Mouse (Mus musculus) ES-Bruce4 (cell line): Measurements from ENCODE around the gene Thrsp. TPM values are rescaled to one million over a fixed set of nuclear protein-coding genes. Genes with fewer than 3 reads are reported as not detected.
"Not testable (repeated sequence)": the region's sequence is repeated elsewhere in the genome, so short reads cannot be mapped to it uniquely, and the experiment has no call there.

ENCODE experiments used
- H3K27ac ChIP-seq: 2 replicates; pipeline ENCODE4 v1.5.1; 2012; ENCODE audit warnings: low read length, inconsistent platforms; ENCODE audit not compliant: insufficient read depth
- H3K27me3 ChIP-seq: 2 replicates; pipeline ENCODE4 v1.6.1; 2012; ENCODE audit warnings: mild to moderate bottlenecking, low read length, inconsistent platforms; ENCODE audit not compliant: control insufficient read depth, poor library complexity, insufficient read depth, severe bottlenecking
- H3K36me3 ChIP-seq: 2 replicates; pipeline ENCODE4 v1.6.1; 2012; ENCODE audit warnings: inconsistent platforms, mild to moderate bottlenecking, low read length, moderate library complexity; ENCODE audit not compliant: control insufficient read depth, poor library complexity, insufficient read depth, severe bottlenecking
- H3K4me1 ChIP-seq: one replicate; pipeline ENCODE4 v1.8.1; 2011; ENCODE audit warnings: low read length; ENCODE audit not compliant: control insufficient read depth, insufficient read depth
- H3K4me3 ChIP-seq: 2 replicates; pipeline ENCODE4 v1.5.1; 2011; ENCODE audit warnings: low read depth, mild to moderate bottlenecking, low read length
- H3K9ac ChIP-seq: 2 replicates; pipeline ENCODE4 v1.6.1; 2012; ENCODE audit warnings: low read depth, mild to moderate bottlenecking, inconsistent platforms; ENCODE audit not compliant: poor library complexity, severe bottlenecking
- H3K9me3 ChIP-seq: replicated peaks from 2 replicates; pipeline ENCODE4 v1.6.1; 2012; ENCODE audit warnings: mild to moderate bottlenecking, low read length, inconsistent platforms; ENCODE audit not compliant: control insufficient read depth, poor library complexity, insufficient read depth, severe bottlenecking
- CTCF ChIP-seq: IDR thresholded peaks from one replicate; pipeline ENCODE4 v1.8.1; 2011; ENCODE audit warnings: low read depth, low read length
- EP300 ChIP-seq: IDR thresholded peaks from 2 replicates; pipeline ENCODE4 v1.6.1; 2011; ENCODE audit warnings: low read depth, low read length; ENCODE audit not compliant: insufficient read depth
- POLR2A ChIP-seq: IDR thresholded peaks from one replicate; pipeline ENCODE4 v1.8.1; 2011; ENCODE audit warnings: low read length; ENCODE audit not compliant: insufficient read depth
- polyA plus RNA-seq: library from polyadenylated mRNA; stranded (reverse); fragments of >200 nt; gene quantifications from 2 replicates; pipeline ENCODE4 v1.2.4, GENCODE M21; 2011; ENCODE audit warnings: low read depth; ENCODE audit not compliant: missing spikeins, insufficient read depth, insufficient read length

Gene Thrsp
- polyA plus RNA-seq, 1 experiment = not detected

- Histone ChIP-seq H3K4me3 (no peak overlapping the region), H3K27ac (no peak overlapping the region), H3K9ac (no peak overlapping the region), H3K4me1 (no peaks in the 10 kb centered on the region), H3K9me3 (no peaks in the 10 kb centered on the region), H3K27me3 (no peaks in the 10 kb centered on the region), H3K36me3 (no peaks in the 10 kb centered on the region)
- no peak for TF ChIP-seq EP300
Observed at GRCm38 (mm10) chr7:97447050-97447531, 29.6 kb upstream of the Thrsp start.

GRCm38 (mm10) chr7:97446171-97446925, 28.8 kb upstream of the Thrsp start:
- Histone ChIP-seq H3K4me3 (no peak overlapping the region), H3K9ac (no peak overlapping the region), H3K27ac (no peak overlapping the region)

GRCm38 (mm10) chr7:97438986-97439385, 21.5 kb upstream of the Thrsp start:
- H3K4me3 ChIP-seq = no peak overlapping the region
- H3K9ac ChIP-seq = no peak overlapping the region
- H3K27ac ChIP-seq = no peak overlapping the region
- H3K36me3 ChIP-seq = no peaks in the 10 kb centered on the region
- no peaks in the 10 kb centered on the region for H3K4me1 ChIP-seq
- H3K9me3 ChIP-seq = peaks cover 4% of the 10 kb centered on the region; the same call in 1 of the 2 replicates
- H3K27me3 ChIP-seq = no peaks in the 10 kb centered on the region
- TF ChIP-seq POLR2A (no peak), EP300 (no peak), CTCF (no peak)

More at GRCm38 (mm10) chr7:97446171-97446925, 28.8 kb upstream of the Thrsp start:
- Histone ChIP-seq H3K9me3 (peaks cover 2% of the 10 kb centered on the region; the same call in 1 of the 2 replicates), H3K36me3 (no peaks in the 10 kb centered on the region), H3K27me3 (no peaks in the 10 kb centered on the region), H3K4me1 (no peaks in the 10 kb centered on the region)
- TF ChIP-seq EP300 (no peak), CTCF (no peak), POLR2A (no peak)

GRCm38 (mm10) chr7:97434517-97434916, 17.0 kb upstream of the Thrsp start:
- no peaks in the 10 kb centered on the region for H3K4me1 ChIP-seq
- no peaks in the 10 kb centered on the region for H3K9me3 ChIP-seq
- H3K27me3 ChIP-seq = no peaks in the 10 kb centered on the region
- TF ChIP-seq EP300 = no peak
- H3K9ac ChIP-seq = no peak overlapping the region
- H3K27ac ChIP-seq = no peak overlapping the region
- H3K4me3 ChIP-seq = no peak overlapping the region
- H3K36me3 ChIP-seq = no peaks in the 10 kb centered on the region

GRCm38 (mm10) chr7:97433517-97433916, 16.0 kb upstream of the Thrsp start:
- H3K36me3 ChIP-seq, H3K4me1 ChIP-seq, H3K9ac ChIP-seq, H3K27ac ChIP-seq, H3K9me3 ChIP-seq, H3K27me3 ChIP-seq, H3K4me3 ChIP-seq: not testable (repeated sequence)

- H3K9ac ChIP-seq = no peak overlapping the region
- H3K9me3 ChIP-seq = no peaks in the 10 kb centered on the region
- H3K4me1 ChIP-seq = no peaks in the 10 kb centered on the region
- H3K27ac ChIP-seq = peak overlapping the region; percentile 92
- no peaks in the 10 kb centered on the region for H3K27me3 ChIP-seq
- no peaks in the 10 kb centered on the region for H3K36me3 ChIP-seq
- TF ChIP-seq CTCF = no peak
- TF ChIP-seq EP300 = 0 out of 2 replicates have a peak, but pooled peaks have one; percentile 13
- no peak overlapping the region for H3K4me3 ChIP-seq
Observed at GRCm38 (mm10) chr7:97429705-97430104, 12.2 kb upstream of the Thrsp start.
